Mouse (Mus musculus) kidney, embryonic 14.5 days (tissue): ENCODE results near the gene Pdcd1lg2. TPM values are rescaled to one million over a fixed set of nuclear protein-coding genes. Genes with fewer than 3 reads are reported as not detected.

Source experiments
- ATAC-seq: fragments of 200-750 bp; cut with Nextera tagmentation; 2 replicates; pipeline ENCODE4 v1.8.0; 2017; ENCODE audit warnings: moderate number of reproducible peaks, mild to moderate bottlenecking, moderate TSS enrichment, moderate library complexity; ENCODE audit not compliant: low FRiP score, low TSS enrichment
- H3K27ac ChIP-seq: fragments of 300-500 bp; sonication (generic); 2 replicates; pipeline ENCODE4 v1.5.1; 2014; ENCODE audit warnings: low read depth, mild to moderate bottlenecking, low read length, moderate library complexity, mixed read lengths
- H3K27me3 ChIP-seq: fragments of 300-500 bp; sonication (generic); 2 replicates; pipeline ENCODE4 v1.6.1; 2014; ENCODE audit warnings: mild to moderate bottlenecking, low read length; ENCODE audit not compliant: control insufficient read depth, insufficient read depth
- H3K36me3 ChIP-seq: fragments of 300-500 bp; sonication (generic); 2 replicates; pipeline ENCODE4 v1.6.1; 2014; ENCODE audit warnings: low read length, mixed read lengths; ENCODE audit not compliant: control insufficient read depth, insufficient read depth
- H3K4me1 ChIP-seq: fragments of 300-500 bp; sonication (generic); 2 replicates; pipeline ENCODE4 v1.6.1; 2014; ENCODE audit warnings: low read length, mixed read lengths; ENCODE audit not compliant: control insufficient read depth, insufficient read depth
- H3K4me2 ChIP-seq: fragments of 300-500 bp; sonication (generic); replicated peaks from 2 replicates; pipeline ENCODE4 v1.6.1; 2014; ENCODE audit warnings: low read depth, mild to moderate bottlenecking, low read length
- H3K4me3 ChIP-seq: fragments of 300-500 bp; sonication (generic); 2 replicates; pipeline ENCODE4 v1.5.1; 2014; ENCODE audit warnings: mild to moderate bottlenecking, low read length
- H3K9ac ChIP-seq: fragments of 300-500 bp; sonication (generic); 2 replicates; pipeline ENCODE4 v1.6.1; 2014; ENCODE audit warnings: low read depth, mild to moderate bottlenecking, low read length, moderate library complexity
- H3K9me3 ChIP-seq: fragments of 300-500 bp; sonication (generic); 2 replicates; pipeline ENCODE4 v1.6.1; 2016; ENCODE audit warnings: low read length; ENCODE audit not compliant: control insufficient read depth
- WGBS: fragments of 180-500 bp; shearing (Covaris S2); extraction: QIAGEN DNeasy Blood & Tissue Kit; methylation state at CpG from one replicate; pipeline ENCODE4 v1.1.7; 2014; 5-methylcytosine and 5-hydroxymethylcytosine counted together
- polyA plus RNA-seq: library from polyadenylated mRNA; unstranded; fragments of >200 nt; fragmentation: Nextera tagmentation; extraction: Ambion mirVana; gene quantifications from 2 replicates; pipeline ENCODE4 v1.2.1, GENCODE M21; 2014

Pdcd1lg2 gene
- polyA plus RNA-seq, 1 experiment from 2014 or later, result not detected

DNA sequence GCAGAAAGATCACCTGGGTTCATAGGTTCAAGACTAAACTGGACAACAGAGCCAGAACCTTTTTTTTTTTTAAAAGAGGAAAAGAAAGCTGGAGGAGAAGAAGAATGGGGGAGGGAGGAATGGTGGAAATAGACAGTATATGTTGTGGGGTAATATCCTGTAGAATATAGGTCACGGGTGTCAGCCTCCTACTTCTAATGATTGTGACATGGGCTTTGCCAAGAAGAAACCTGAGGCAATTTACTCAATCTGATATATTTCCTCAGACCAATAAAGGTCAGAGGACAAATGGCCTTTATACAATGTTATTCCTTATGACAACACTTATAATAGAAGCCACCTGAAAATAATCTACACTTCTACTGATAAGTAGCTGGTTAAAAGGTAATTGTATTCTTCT, 89.6 kb downstream of the Pdcd1lg2 start:
- H3K4me1 ChIP-seq, result 0 out of 2 replicates have a peak, but pooled peaks cover 2% of the 10 kb centered on the region
- H3K4me3 ChIP-seq, result no peak overlapping the region
- H3K9me3 ChIP-seq, result no peaks in the 10 kb centered on the region
- H3K27me3 ChIP-seq, result no peaks in the 10 kb centered on the region
- H3K9ac ChIP-seq, result no peak overlapping the region
- H3K36me3 ChIP-seq, result no peaks in the 10 kb centered on the region
- no peak overlapping the region for H3K27ac ChIP-seq
- no peak overlapping the region for H3K4me2 ChIP-seq
- WGBS, result 70% methylated on average over 1 of the region's 1 CpGs
- ATAC-seq, result no peak

DNA sequence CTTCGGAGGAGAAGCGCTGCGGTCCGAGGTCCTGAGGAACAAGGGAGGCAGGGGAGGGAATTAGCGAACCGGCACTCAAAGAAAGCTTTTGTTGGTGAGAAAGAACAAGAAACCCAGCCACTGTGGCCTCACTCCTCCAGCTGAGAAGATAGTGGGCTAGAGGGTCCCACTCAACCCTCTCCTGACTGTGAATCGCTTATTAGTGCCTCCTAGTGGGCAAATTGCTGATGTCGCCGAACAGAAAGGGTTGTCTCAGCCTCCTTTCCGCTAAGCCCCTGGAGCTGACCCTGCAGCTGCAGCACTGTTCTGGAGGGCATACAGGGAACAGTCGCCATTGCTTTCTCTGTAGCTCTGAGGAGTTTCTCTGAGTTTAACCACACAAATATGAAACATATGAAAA, 90.4 kb downstream of the Pdcd1lg2 start:
- Histone ChIP-seq H3K4me1 (0 out of 2 replicates have a peak, but pooled peaks cover 2% of the 10 kb centered on the region), H3K9ac (no peak overlapping the region), H3K4me2 (peak overlapping the region; percentile 32; the same call in 1 of the 2 replicates), H3K9me3 (no peaks in the 10 kb centered on the region), H3K27me3 (no peaks in the 10 kb centered on the region), H3K4me3 (no peak overlapping the region; the same call in 1 of the 2 replicates), H3K36me3 (no peaks in the 10 kb centered on the region), H3K27ac (no peak overlapping the region)
- ATAC-seq, result peak; percentile 46; the same call in 1 of the 2 replicates
- WGBS, result 57% methylated on average over 11 of the region's 11 CpGs

DNA sequence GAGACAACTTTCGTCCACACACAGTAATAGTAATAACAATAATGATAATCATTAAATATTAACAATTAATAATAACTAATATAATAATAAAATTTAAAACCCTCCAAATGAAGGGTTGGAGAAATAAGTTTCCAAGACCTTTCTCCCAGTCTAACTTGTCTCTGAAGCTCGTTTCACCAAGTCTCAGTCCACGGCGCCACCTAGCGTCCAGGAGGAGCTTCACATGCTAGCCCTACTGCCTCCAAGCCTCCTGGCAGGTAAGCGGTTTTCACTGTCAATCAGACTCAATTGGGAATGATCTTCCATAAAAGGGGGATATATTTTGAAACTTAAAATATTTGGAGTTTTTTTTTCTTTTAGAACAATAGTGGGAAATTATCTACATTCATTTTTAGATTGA, 90.8 kb downstream of the Pdcd1lg2 start:
- WGBS, result 15% methylated on average over 6 of the region's 6 CpGs
- H3K4me2 ChIP-seq, result peak overlapping the region; percentile 32; the same call in 1 of the 2 replicates
- H3K4me3 ChIP-seq, result no peak overlapping the region
- no peak overlapping the region for H3K9ac ChIP-seq
- ATAC-seq, result 0 out of 2 replicates have a peak, but pooled peaks have one; percentile 57
- no peak overlapping the region for H3K27ac ChIP-seq
- H3K9me3 ChIP-seq, result no peaks in the 10 kb centered on the region
- 0 out of 2 replicates have a peak, but pooled peaks cover 2% of the 10 kb centered on the region for H3K4me1 ChIP-seq
- H3K27me3 ChIP-seq, result no peaks in the 10 kb centered on the region
- H3K36me3 ChIP-seq, result no peaks in the 10 kb centered on the region

DNA sequence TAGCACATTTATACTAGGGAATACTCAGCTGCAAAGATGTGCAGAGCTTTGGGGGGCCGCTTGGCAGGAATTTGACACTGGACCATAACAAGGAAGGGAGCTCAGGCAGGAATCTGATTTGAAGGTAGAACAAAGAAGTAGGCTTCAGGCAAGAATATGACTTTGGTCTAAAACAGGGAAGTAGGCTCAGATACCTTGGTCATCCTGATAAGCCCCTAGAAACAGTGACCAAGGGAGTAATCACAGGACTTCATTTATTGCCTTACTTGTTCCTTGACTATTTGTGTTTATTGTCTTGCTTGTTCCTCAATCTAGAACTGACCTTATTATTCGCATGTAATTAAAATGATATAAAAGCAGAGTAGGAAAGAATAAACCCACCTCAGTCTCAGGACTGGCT, 93.4 kb downstream of the Pdcd1lg2 start:
- Histone ChIP-seq H3K9ac (no peak overlapping the region), H3K27ac (no peak overlapping the region), H3K4me3 (no peak overlapping the region), H3K4me2 (no peak overlapping the region), H3K4me1 (0 out of 2 replicates have a peak, but pooled peaks cover 2% of the 10 kb centered on the region), H3K27me3 (no peaks in the 10 kb centered on the region), H3K9me3 (no peaks in the 10 kb centered on the region), H3K36me3 (no peaks in the 10 kb centered on the region)
- WGBS, result 85% methylated on average over 2 of the region's 2 CpGs
- no peak for ATAC-seq

DNA sequence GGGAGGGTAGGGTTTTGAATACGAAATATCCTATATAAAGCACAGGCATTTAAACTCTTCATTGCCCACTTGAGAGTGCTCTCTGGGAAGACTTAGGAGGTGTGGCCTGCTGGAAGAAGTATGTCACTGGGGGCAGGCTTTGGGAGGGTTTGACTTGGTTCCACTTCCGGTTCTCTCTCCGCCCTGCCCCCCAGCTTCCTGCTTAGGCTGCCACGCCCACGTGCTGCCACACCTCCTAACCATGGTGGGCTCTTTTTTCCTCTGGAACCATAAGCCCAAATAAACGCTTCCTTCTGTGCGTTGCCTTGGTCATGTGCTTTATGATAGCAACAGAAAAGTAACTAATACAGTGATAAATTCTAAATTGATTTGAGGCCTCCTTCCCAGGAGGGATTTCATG, 94.9 kb downstream of the Pdcd1lg2 start:
- no peaks in the 10 kb centered on the region for H3K27me3 ChIP-seq
- no peaks in the 10 kb centered on the region for H3K36me3 ChIP-seq
- no peak overlapping the region for H3K9ac ChIP-seq
- H3K4me1 ChIP-seq, result 0 out of 2 replicates have a peak, but pooled peaks cover 2% of the 10 kb centered on the region
- H3K9me3 ChIP-seq, result no peaks in the 10 kb centered on the region
- 89% methylated on average over 7 of the region's 7 CpGs for WGBS
- no peak overlapping the region for H3K27ac ChIP-seq
- no peak overlapping the region for H3K4me3 ChIP-seq
- ATAC-seq, result no peak
- H3K4me2 ChIP-seq, result no peak overlapping the region

DNA sequence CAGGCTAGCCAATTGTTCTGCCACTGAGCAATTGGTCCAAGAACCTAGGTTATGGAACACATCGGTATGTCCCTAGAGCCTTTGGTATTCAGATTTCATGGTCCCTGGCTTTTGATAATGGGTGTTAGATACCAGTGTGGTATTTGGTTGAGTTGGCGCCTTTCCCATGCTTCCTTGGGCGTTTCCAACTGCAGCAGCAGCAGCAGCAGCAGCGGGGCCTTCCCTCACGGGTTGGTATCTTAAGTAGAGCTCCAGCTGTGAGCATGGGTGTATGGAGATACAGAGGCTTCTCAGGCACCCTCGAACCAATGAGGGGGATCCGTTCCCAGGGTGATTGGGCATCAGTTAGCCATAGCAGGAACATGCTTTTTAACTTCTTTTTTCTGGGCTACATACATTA, 97.5 kb downstream of the Pdcd1lg2 start:
- no peak overlapping the region for H3K27ac ChIP-seq
- H3K4me3 ChIP-seq, result no peak overlapping the region
- 81% methylated on average over 7 of the region's 7 CpGs for WGBS
- no peaks in the 10 kb centered on the region for H3K27me3 ChIP-seq
- no peak overlapping the region for H3K4me2 ChIP-seq
- no peaks in the 10 kb centered on the region for H3K4me1 ChIP-seq
- no peak for ATAC-seq
- no peaks in the 10 kb centered on the region for H3K36me3 ChIP-seq
- no peaks in the 10 kb centered on the region for H3K9me3 ChIP-seq
- H3K9ac ChIP-seq, result no peak overlapping the region

DNA sequence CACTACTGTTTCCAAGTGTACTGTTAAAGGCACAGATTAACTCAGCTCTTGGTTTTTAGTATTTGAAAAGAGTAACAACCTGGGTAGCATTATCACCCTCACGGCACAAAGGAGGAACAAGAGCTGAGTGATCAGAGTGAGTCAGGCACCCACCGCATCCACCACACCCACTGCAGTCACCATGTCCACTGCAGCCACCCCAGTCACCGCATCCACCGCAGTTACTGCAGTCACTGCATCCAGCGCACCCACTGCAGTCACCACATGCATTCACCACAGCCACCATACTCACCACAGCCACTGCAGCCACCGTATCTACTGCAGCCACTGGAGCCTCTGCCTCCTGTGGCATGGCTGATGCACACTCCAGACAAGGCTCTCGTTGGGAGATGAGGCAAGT, 99.1 kb downstream of the Pdcd1lg2 start:
- no peaks in the 10 kb centered on the region for H3K4me1 ChIP-seq
- H3K4me2 ChIP-seq, result no peak overlapping the region
- no peak overlapping the region for H3K9ac ChIP-seq
- 93% methylated on average over 7 of the region's 7 CpGs for WGBS
- ATAC-seq, result no peak
- H3K27ac ChIP-seq, result no peak overlapping the region
- H3K36me3 ChIP-seq, result no peaks in the 10 kb centered on the region
- H3K9me3 ChIP-seq, result no peaks in the 10 kb centered on the region
- no peaks in the 10 kb centered on the region for H3K27me3 ChIP-seq
- H3K4me3 ChIP-seq, result no peak overlapping the region

DNA sequence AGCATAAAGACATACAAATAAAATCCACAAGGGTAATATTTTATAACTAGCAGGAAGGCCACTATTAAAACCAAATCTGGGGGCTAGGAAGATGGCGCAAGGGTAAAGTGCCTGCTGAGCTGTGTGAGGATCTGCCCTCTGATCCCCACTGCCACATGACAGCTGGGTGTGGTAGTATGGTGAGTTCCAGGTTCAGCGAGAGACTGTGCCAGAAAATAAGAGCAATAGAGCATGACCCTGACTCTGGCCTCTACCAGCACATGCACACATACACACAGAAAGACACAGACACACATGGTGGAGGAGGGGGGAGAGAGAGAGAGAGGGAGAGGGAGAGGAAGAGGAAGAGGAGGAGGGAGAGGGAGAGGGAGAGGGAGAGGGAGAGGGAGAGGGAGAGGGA, 101.1 kb downstream of the Pdcd1lg2 start:
- Histone ChIP-seq H3K9ac (no peak overlapping the region), H3K4me2 (no peak overlapping the region), H3K9me3 (no peaks in the 10 kb centered on the region), H3K27me3 (no peaks in the 10 kb centered on the region), H3K4me1 (no peaks in the 10 kb centered on the region), H3K4me3 (no peak overlapping the region), H3K36me3 (no peaks in the 10 kb centered on the region), H3K27ac (no peak overlapping the region)
- WGBS, result 82% methylated on average over 2 of the region's 2 CpGs
- no peak for ATAC-seq

DNA sequence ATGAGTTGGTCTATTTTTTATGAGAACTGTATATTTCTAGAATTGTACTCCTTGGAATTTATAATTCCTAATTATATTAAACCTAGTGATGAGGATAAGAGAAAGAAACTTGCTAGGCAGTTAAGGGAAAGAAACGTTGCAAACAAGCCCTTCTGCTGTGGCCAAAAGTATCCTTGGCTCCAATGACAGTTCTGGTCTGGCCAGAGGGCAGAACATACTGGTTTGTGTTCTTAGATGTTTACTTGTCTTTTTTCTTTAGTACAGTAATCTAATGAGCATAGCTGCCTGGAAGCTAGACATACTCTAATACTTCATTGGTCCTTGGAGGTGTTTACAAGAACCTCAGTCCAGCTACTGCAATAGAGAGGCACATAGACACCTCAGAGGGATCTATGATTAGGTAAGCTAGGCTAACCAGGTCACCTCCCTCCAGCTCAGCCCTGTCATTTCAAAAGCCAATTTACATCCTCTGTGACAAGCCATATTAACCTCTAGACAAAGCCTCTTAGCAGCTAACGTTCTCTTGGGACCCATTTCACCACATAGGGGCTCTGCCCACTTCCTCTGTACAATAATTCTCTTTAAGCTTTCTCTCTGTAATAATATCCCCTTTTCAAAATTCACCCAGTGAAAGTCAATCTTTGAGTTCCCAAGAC, 102.5 kb downstream of the Pdcd1lg2 start:
- Histone ChIP-seq H3K27me3 (no peaks in the 10 kb centered on the region), H3K27ac (no peak overlapping the region), H3K9ac (no peak overlapping the region), H3K4me1 (no peaks in the 10 kb centered on the region), H3K4me3 (no peak overlapping the region), H3K36me3 (no peaks in the 10 kb centered on the region), H3K4me2 (no peak overlapping the region), H3K9me3 (no peaks in the 10 kb centered on the region)
- ATAC-seq, result no peak
- WGBS, result 33% methylated on average over 2 of the region's 2 CpGs
